Mouse (Mus musculus) stomach, embryonic 15.5 days (tissue): ENCODE measurements around the gene Rraga. TPM values are rescaled to one million over a fixed set of nuclear protein-coding genes. Genes with fewer than 3 reads are reported as not detected.

Experiments
- ATAC-seq: fragments of 200-750 bp; cut with Nextera tagmentation; 2 replicates; pipeline ENCODE4 v1.8.0; 2017; ENCODE audit warnings: low read depth, moderate number of reproducible peaks, moderate TSS enrichment; ENCODE audit not compliant: insufficient read depth, low FRiP score
- H3K27ac ChIP-seq: fragments of 300-500 bp; sonication (generic); 2 replicates; pipeline ENCODE4 v1.5.1; 2015; ENCODE audit warnings: mild to moderate bottlenecking, inconsistent platforms
- H3K27me3 ChIP-seq: fragments of 300-500 bp; sonication (generic); replicated peaks from 2 replicates; pipeline ENCODE4 v1.6.1; 2015; ENCODE audit warnings: inconsistent platforms
- H3K36me3 ChIP-seq: fragments of 300-500 bp; sonication (generic); 2 replicates; pipeline ENCODE4 v1.6.1; 2015; ENCODE audit warnings: inconsistent platforms
- H3K4me1 ChIP-seq: fragments of 300-500 bp; sonication (generic); 2 replicates; pipeline ENCODE4 v1.6.1; 2015; ENCODE audit warnings: inconsistent platforms
- H3K4me2 ChIP-seq: fragments of 300-500 bp; sonication (generic); 2 replicates; pipeline ENCODE4 v1.6.1; 2015; ENCODE audit warnings: mild to moderate bottlenecking, inconsistent platforms
- H3K4me3 ChIP-seq: fragments of 300-500 bp; sonication (generic); replicated peaks from 2 replicates; pipeline ENCODE4 v1.5.1; 2015; ENCODE audit warnings: inconsistent platforms
- H3K9ac ChIP-seq: fragments of 300-500 bp; sonication (generic); 2 replicates; pipeline ENCODE4 v1.6.1; 2015; ENCODE audit warnings: inconsistent platforms
- H3K9me3 ChIP-seq: fragments of 300-500 bp; sonication (generic); 2 replicates; pipeline ENCODE4 v1.6.1; 2016; ENCODE audit warnings: inconsistent platforms
- WGBS: fragments of 180-500 bp; shearing (Covaris S2); methylation state at CpG from one replicate; pipeline ENCODE4 v1.1.7; 2015; 5-methylcytosine and 5-hydroxymethylcytosine counted together
- polyA plus RNA-seq: library from polyadenylated mRNA; unstranded; fragments of >200 nt; fragmentation: Nextera tagmentation; extraction: Ambion mirVana; gene quantifications from 2 replicates; pipeline ENCODE4 v1.2.1, GENCODE M21; 2015

The Rraga gene
- polyA plus RNA-seq, 1 experiment from 2014 or later = 73.3 TPM

- no peak overlapping the region for H3K4me3 ChIP-seq
- no peaks in the 10 kb centered on the region for H3K36me3 ChIP-seq
- H3K4me1 ChIP-seq = no peaks in the 10 kb centered on the region
- no peaks in the 10 kb centered on the region for H3K9me3 ChIP-seq
- H3K9ac ChIP-seq = no peak overlapping the region
- no peak for ATAC-seq
- no peak overlapping the region for H3K27ac ChIP-seq
- no peaks in the 10 kb centered on the region for H3K27me3 ChIP-seq
- H3K4me2 ChIP-seq = no peak overlapping the region
- WGBS = 21% methylated on average over 6 of the region's 6 CpGs
Measured at GRCm38 (mm10) chr4:86555035-86555707, 20.3 kb upstream of the Rraga start.

GRCm38 (mm10) chr4:86557371-86557770, 18.1 kb upstream of the Rraga start:
- Histone ChIP-seq H3K9ac (no peak overlapping the region), H3K27ac (no peak overlapping the region), H3K4me3 (no peak overlapping the region), H3K27me3 (no peaks in the 10 kb centered on the region), H3K36me3 (no peaks in the 10 kb centered on the region), H3K4me1 (no peaks in the 10 kb centered on the region), H3K9me3 (no peaks in the 10 kb centered on the region), H3K4me2 (no peak overlapping the region)
- no peak for ATAC-seq
- 75% methylated on average over 7 of the region's 7 CpGs for WGBS

GRCm38 (mm10) chr4:86558228-86558627, 17.2 kb upstream of the Rraga start, which contains the start of gene Saxo1:
Saxo1 (minus strand) TSS chr4:86558328.
- H3K4me2 ChIP-seq = no peak within 1 kb of the TSS
- WGBS = 89% methylated on average over 7 of the region's 7 CpGs
- no peak for ATAC-seq
- no peaks in the 10 kb centered on the region for H3K36me3 ChIP-seq
- no peaks in the 10 kb centered on the region for H3K9me3 ChIP-seq
- H3K9ac ChIP-seq = no peak within 1 kb of the TSS
- H3K27ac ChIP-seq = no peak within 1 kb of the TSS
- H3K4me1 ChIP-seq = no peaks in the 10 kb centered on the region
- H3K4me3 ChIP-seq = no peak within 1 kb of the TSS
- H3K27me3 ChIP-seq = no peaks in the 10 kb centered on the region

GRCm38 (mm10) chr4:86559006-86559405, 16.5 kb upstream of the Rraga start:
- ATAC-seq = no peak
- no peaks in the 10 kb centered on the region for H3K9me3 ChIP-seq
- WGBS = 68% methylated on average over 4 of the region's 4 CpGs
- no peak overlapping the region for H3K27ac ChIP-seq
- no peak overlapping the region for H3K4me3 ChIP-seq
- H3K9ac ChIP-seq = no peak overlapping the region
- no peaks in the 10 kb centered on the region for H3K36me3 ChIP-seq
- no peaks in the 10 kb centered on the region for H3K27me3 ChIP-seq
- no peaks in the 10 kb centered on the region for H3K4me1 ChIP-seq
- H3K4me2 ChIP-seq = no peak overlapping the region

- H3K4me3 ChIP-seq = no peak overlapping the region
- no peak overlapping the region for H3K9ac ChIP-seq
- ATAC-seq = no peak
- 91% methylated on average over 3 of the region's 3 CpGs for WGBS
- H3K36me3 ChIP-seq = no peaks in the 10 kb centered on the region
- no peaks in the 10 kb centered on the region for H3K27me3 ChIP-seq
- no peak overlapping the region for H3K27ac ChIP-seq
- H3K9me3 ChIP-seq = no peaks in the 10 kb centered on the region
- no peaks in the 10 kb centered on the region for H3K4me1 ChIP-seq
- no peak overlapping the region for H3K4me2 ChIP-seq
Measured at GRCm38 (mm10) chr4:86561061-86561460, 14.4 kb upstream of the Rraga start.

GRCm38 (mm10) chr4:86574939-86575282, 557 bp upstream of the Rraga start:
- H3K9me3 ChIP-seq = no peaks in the 10 kb centered on the region
- no peaks in the 10 kb centered on the region for H3K27me3 ChIP-seq
- peaks cover 16% of the 10 kb centered on the region for H3K4me1 ChIP-seq
- 0 out of 2 replicates have a peak overlapping the region, but pooled peaks have one; percentile 18 for H3K9ac ChIP-seq
- no peaks in the 10 kb centered on the region for H3K36me3 ChIP-seq
- H3K4me2 ChIP-seq = peak overlapping the region; percentile 75
- ATAC-seq = peak; percentile 3; the same call in 1 of the 2 replicates
- peak overlapping the region; percentile 98 for H3K27ac ChIP-seq
- peak overlapping the region; percentile 93 for H3K4me3 ChIP-seq
- WGBS = 13% methylated on average over 6 of the region's 6 CpGs

- ATAC-seq = no peak; the same call in 1 of the 2 replicates
- H3K4me2 ChIP-seq = peak overlapping the region; percentile 75
- H3K9me3 ChIP-seq = no peaks in the 10 kb centered on the region
- H3K4me3 ChIP-seq = peak overlapping the region; percentile 93
- H3K4me1 ChIP-seq = peaks cover 16% of the 10 kb centered on the region
- no peaks in the 10 kb centered on the region for H3K27me3 ChIP-seq
- no peaks in the 10 kb centered on the region for H3K36me3 ChIP-seq
- WGBS = 0% methylated on average over 20 of the region's 20 CpGs
- peak overlapping the region; percentile 98 for H3K27ac ChIP-seq
- H3K9ac ChIP-seq = peak overlapping the region; percentile 97
Measured at GRCm38 (mm10) chr4:86576120-86576541, 663 bp downstream of the Rraga start.

GRCm38 (mm10) chr4:86576630-86577225, 1.3 kb downstream of the Rraga start:
- WGBS = 6% methylated on average over 11 of the region's 11 CpGs
- H3K9ac ChIP-seq = peak overlapping the region; percentile 97; the same call in 1 of the 2 replicates
- H3K27me3 ChIP-seq = no peaks in the 10 kb centered on the region
- H3K36me3 ChIP-seq = no peaks in the 10 kb centered on the region
- peak overlapping the region; percentile 93 for H3K4me3 ChIP-seq
- H3K4me1 ChIP-seq = peaks cover 16% of the 10 kb centered on the region
- no peak for ATAC-seq
- peak overlapping the region; percentile 75 for H3K4me2 ChIP-seq
- no peaks in the 10 kb centered on the region for H3K9me3 ChIP-seq
- peak overlapping the region; percentile 98; the same call in 1 of the 2 replicates for H3K27ac ChIP-seq

GRCm38 (mm10) chr4:86580056-86580455, 4.6 kb downstream of the Rraga start:
- Histone ChIP-seq H3K9ac (no peak overlapping the region), H3K27ac (no peak overlapping the region), H3K27me3 (no peaks in the 10 kb centered on the region), H3K9me3 (no peaks in the 10 kb centered on the region), H3K4me1 (peaks cover 13% of the 10 kb centered on the region), H3K4me2 (no peak overlapping the region), H3K36me3 (peaks cover 7% of the 10 kb centered on the region; the same call in 1 of the 2 replicates), H3K4me3 (no peak overlapping the region)
- WGBS = 64% methylated on average over 4 of the region's 4 CpGs
- no peak for ATAC-seq

GRCm38 (mm10) chr4:86580591-86580990, 5.1 kb downstream of the Rraga start:
- H3K27ac ChIP-seq = no peak overlapping the region
- H3K27me3 ChIP-seq = no peaks in the 10 kb centered on the region
- WGBS = 75% methylated on average over 3 of the region's 3 CpGs
- H3K4me3 ChIP-seq = no peak overlapping the region
- no peak for ATAC-seq
- H3K9ac ChIP-seq = no peak overlapping the region
- peaks cover 12% of the 10 kb centered on the region for H3K4me1 ChIP-seq
- H3K36me3 ChIP-seq = peaks cover 8% of the 10 kb centered on the region; the same call in 1 of the 2 replicates
- no peaks in the 10 kb centered on the region for H3K9me3 ChIP-seq
- no peak overlapping the region for H3K4me2 ChIP-seq

GRCm38 (mm10) chr4:86588236-86588635, 12.8 kb downstream of the Rraga start:
- 0 out of 2 replicates have a peak, but pooled peaks cover 8% of the 10 kb centered on the region for H3K36me3 ChIP-seq
- 88% methylated on average over 3 of the region's 3 CpGs for WGBS

GRCm38 (mm10) chr4:86591304-86591703, 15.8 kb downstream of the Rraga start:
- H3K36me3 ChIP-seq = no peaks in the 10 kb centered on the region
- H3K27me3 ChIP-seq = no peaks in the 10 kb centered on the region
- H3K4me2 ChIP-seq = no peak overlapping the region
- H3K9me3 ChIP-seq = no peaks in the 10 kb centered on the region
- no peak overlapping the region for H3K9ac ChIP-seq
- H3K4me3 ChIP-seq = no peak overlapping the region
- no peaks in the 10 kb centered on the region for H3K4me1 ChIP-seq
- H3K27ac ChIP-seq = no peak overlapping the region
- 87% methylated on average over 2 of the region's 2 CpGs for WGBS
- no peak for ATAC-seq

More at GRCm38 (mm10) chr4:86588236-86588635, 12.8 kb downstream of the Rraga start:
- Histone ChIP-seq H3K27me3 (no peaks in the 10 kb centered on the region), H3K4me1 (no peaks in the 10 kb centered on the region), H3K9ac (no peak overlapping the region), H3K4me3 (no peak overlapping the region), H3K27ac (no peak overlapping the region), H3K9me3 (no peaks in the 10 kb centered on the region), H3K4me2 (no peak overlapping the region)
- ATAC-seq = no peak
